ENCODE assay signal across 21 mouse cellular contexts in genomic region chr3:63070786-63071185, GRCm38 (mm10).
A peak's percentile ranks its signal among the peaks of the same experiment; 100 is the strongest.
DNase-seq lines count a peak whose midpoint lies in the region; ATAC-seq and TF ChIP-seq lines count a peak whose summit lies in the region.
"Had no signal": no experiment of that assay in that cellular context is flagged by ENCODE, and none has a peak within 500 bp of the region (broad histone marks: within the 10 kb centered on the region; RNA-seq: fewer than 3 reads in every experiment).

No protein-coding gene starts in this region.

- H3K9me3 ChIP-seq in kidney, postnatal 0 days (replicated peaks; ENCODE audit: low read length): no peaks in the 10 kb centered on the region
- no peaks in the 10 kb centered on the region for H3K9me3 ChIP-seq in midbrain, postnatal 0 days (ENCODE audit: low read length)
- H3K9me3 ChIP-seq in midbrain, embryonic 10.5 days (replicated peaks): no peaks in the 10 kb centered on the region
- no peaks in the 10 kb centered on the region for H3K9me3 ChIP-seq in embryonic facial prominence, embryonic 13.5 days
- H3K9me3 ChIP-seq: embryonic facial prominence, embryonic 12.5 days; forebrain, embryonic 13.5 days; forebrain, embryonic 15.5 days had no signal

- no peak overlapping the region for H3K4me3 ChIP-seq in kidney, postnatal 0 days (replicated peaks; ENCODE audit: low read depth, low read length)
- no peak overlapping the region for H3K4me3 ChIP-seq in midbrain, postnatal 0 days (ENCODE audit: low read depth, low read length)
- no peak overlapping the region for H3K4me3 ChIP-seq in midbrain, embryonic 10.5 days
- no peak overlapping the region for H3K4me3 ChIP-seq in embryonic facial prominence, embryonic 13.5 days
- H3K4me3 ChIP-seq: embryonic facial prominence, embryonic 12.5 days; forebrain, embryonic 13.5 days; forebrain, embryonic 15.5 days had no signal

- no peak for ATAC-seq in kidney, postnatal 0 days (replicated peaks; ENCODE audit: low FRiP score, low read depth)
- no peak for ATAC-seq in midbrain, postnatal 0 days (ENCODE audit: low FRiP score)
- peak; percentile 69; the same call in 1 of the 2 replicates for ATAC-seq in embryonic facial prominence, embryonic 13.5 days (ENCODE audit: insufficient number of reproducible peaks, insufficient read depth, low FRiP score, low TSS enrichment, low read depth)
- ATAC-seq: activated CD4-positive, CD25-positive, alpha-beta regulatory T cell, adult 4 months; forebrain, embryonic 13.5 days; forebrain, embryonic 15.5 days; forebrain, postnatal 0 days had no signal

- TF ChIP-seq CTCF in kidney, postnatal 0 days (IDR thresholded peaks at IDR 0.05; ENCODE audit: low read depth): peak; percentile 19; the same call in 1 of the 2 replicates
- TF ChIP-seq CTCF in midbrain, postnatal 0 days (IDR thresholded peaks at IDR 0.05): 0 out of 2 replicates have a peak, but pooled peaks have one; percentile 11

- H3K4me1 ChIP-seq in kidney, postnatal 0 days (replicated peaks; ENCODE audit: insufficient read depth, low read length): no peaks in the 10 kb centered on the region
- no peaks in the 10 kb centered on the region for H3K4me1 ChIP-seq in midbrain, postnatal 0 days (ENCODE audit: insufficient read depth, low read length)
- H3K4me1 ChIP-seq in midbrain, embryonic 10.5 days: no peaks in the 10 kb centered on the region
- 0 out of 2 replicates have a peak, but pooled peaks cover 6% of the 10 kb centered on the region for H3K4me1 ChIP-seq in embryonic facial prominence, embryonic 13.5 days
- H3K4me1 ChIP-seq: forebrain, embryonic 13.5 days; forebrain, embryonic 15.5 days had no signal

- H3K27me3 ChIP-seq in kidney, postnatal 0 days (ENCODE audit: insufficient read depth, low read length): no peaks in the 10 kb centered on the region
- no peaks in the 10 kb centered on the region for H3K27me3 ChIP-seq in midbrain, postnatal 0 days (ENCODE audit: insufficient read depth, low read length)
- no peaks in the 10 kb centered on the region for H3K27me3 ChIP-seq in midbrain, embryonic 10.5 days (ENCODE audit: low read depth, poor library complexity, severe bottlenecking)
- no peaks in the 10 kb centered on the region for H3K27me3 ChIP-seq in embryonic facial prominence, embryonic 13.5 days
- H3K27me3 ChIP-seq: embryonic facial prominence, embryonic 12.5 days; forebrain, embryonic 13.5 days; forebrain, embryonic 15.5 days had no signal

- no peak overlapping the region for H3K9ac ChIP-seq in kidney, postnatal 0 days (ENCODE audit: low read depth, low read length)
- no peak overlapping the region for H3K9ac ChIP-seq in midbrain, postnatal 0 days (replicated peaks; ENCODE audit: low read length, poor library complexity, severe bottlenecking)
- H3K9ac ChIP-seq in embryonic facial prominence, embryonic 13.5 days: no peak overlapping the region
- H3K9ac ChIP-seq: embryonic facial prominence, embryonic 12.5 days; forebrain, embryonic 13.5 days; forebrain, embryonic 15.5 days; forebrain, postnatal 0 days had no signal

- DNase-seq in kidney, postnatal 0 days (ENCODE audit: low spot score): no peak
- DNase-seq in kidney, adult 11 months: no peak
- no peak for DNase-seq in midbrain, postnatal 0 days (ENCODE audit: low spot score)
- no peak for DNase-seq in midbrain, embryonic 10.5 days (ENCODE audit: low spot score)
- peak; percentile 9 for DNase-seq in forelimb bud, embryonic 11.5 days (ENCODE audit: low read depth, low spot score)
- no peak for DNase-seq in MN1 (ENCODE audit: low spot score)
- no peak for DNase-seq in layer of hippocampus, adult 18-20 months (ENCODE audit: low spot score in 2 of 2)
- DNase-seq: adrenal gland, adult 8-10 months; adrenal gland, postnatal 14 days; adrenal gland, postnatal 36 days; cerebellum, adult 11-12 months; cerebellum, adult 2 months; cerebellum, adult 9-10 months; cerebellum, postnatal 10 days; cerebellum, postnatal 25 days; forebrain, postnatal 0 days had no signal

- WGBS in kidney, postnatal 0 days: 94% methylated on average over 4 of the region's 4 CpGs
- WGBS in midbrain, postnatal 0 days: 89% methylated on average over 4 of the region's 4 CpGs
- WGBS in midbrain, embryonic 10.5 days: 92% methylated on average over 4 of the region's 4 CpGs
- 61% methylated on average over 4 of the region's 4 CpGs for WGBS in embryonic facial prominence, embryonic 13.5 days

- no peaks in the 10 kb centered on the region for H3K36me3 ChIP-seq in kidney, postnatal 0 days (ENCODE audit: insufficient read depth, low read length)
- no peaks in the 10 kb centered on the region for H3K36me3 ChIP-seq in midbrain, postnatal 0 days (ENCODE audit: insufficient read depth, low read length)
- no peaks in the 10 kb centered on the region for H3K36me3 ChIP-seq in midbrain, embryonic 10.5 days
- H3K36me3 ChIP-seq in embryonic facial prominence, embryonic 13.5 days: no peaks in the 10 kb centered on the region
- H3K36me3 ChIP-seq: embryonic facial prominence, embryonic 12.5 days; forebrain, embryonic 15.5 days had no signal

- no peak overlapping the region for H3K27ac ChIP-seq in kidney, postnatal 0 days
- no peak overlapping the region for H3K27ac ChIP-seq in midbrain, postnatal 0 days (ENCODE audit: low read depth, low read length)
- H3K27ac ChIP-seq in midbrain, embryonic 10.5 days (replicated peaks): no peak overlapping the region
- no peak overlapping the region for H3K27ac ChIP-seq in embryonic facial prominence, embryonic 13.5 days
- H3K27ac ChIP-seq: embryonic facial prominence, embryonic 12.5 days; forebrain, embryonic 13.5 days; forebrain, embryonic 15.5 days had no signal

- H3K4me2 ChIP-seq in kidney, postnatal 0 days (ENCODE audit: low read length): no peak overlapping the region
- no peak overlapping the region for H3K4me2 ChIP-seq in midbrain, postnatal 0 days (ENCODE audit: low read depth, low read length, poor library complexity, severe bottlenecking)
- no peak overlapping the region for H3K4me2 ChIP-seq in embryonic facial prominence, embryonic 13.5 days
- H3K4me2 ChIP-seq: embryonic facial prominence, embryonic 12.5 days; forebrain, embryonic 13.5 days; forebrain, embryonic 15.5 days had no signal
